Mouse (Mus musculus) CH12.LX (cell line): ENCODE data around the gene Fam71f2.

Experiments
- MAZ ChIP-seq: IDR thresholded peaks from 2 replicates; pipeline ENCODE4 v1.6.1; 2012; ENCODE audit warnings: low read depth, mild to moderate bottlenecking, inconsistent platforms, low read length, improper control_type of control experiment, moderate library complexity
- ZMIZ1 ChIP-seq: IDR thresholded peaks from 2 replicates; pipeline ENCODE4 v1.6.1; 2012; ENCODE audit warnings: low read depth, mild to moderate bottlenecking, inconsistent platforms, low read length, improper control_type of control experiment

GRCm38 (mm10) chr6:29230386-29230785 is 49.0 kb upstream of the Fam71f2 start:
- TF ChIP-seq MAZ, result no peak
- TF ChIP-seq ZMIZ1, result no peak
